Mouse (Mus musculus) heart, adult 2 months (tissue): ENCODE measurements around the gene Unc80.

ENCODE experiments used
- CTCF ChIP-seq: fragments of 200-600 bp; IDR thresholded peaks from 2 replicates; pipeline ENCODE4 v1.8.1; 2022; ENCODE audit warnings: antibody characterized with exemption, mild to moderate bottlenecking, moderate library complexity
- EP300 ChIP-seq: fragments of 200-500 bp; IDR thresholded peaks from 2 replicates; pipeline ENCODE4 v1.6.1; 2011; ENCODE audit warnings: low read depth, low read length, control low read depth; ENCODE audit not compliant: insufficient read depth
- POLR2A ChIP-seq: fragments of 200-500 bp; IDR thresholded peaks from 2 replicates; pipeline ENCODE4 v1.6.1; 2011; ENCODE audit warnings: mild to moderate bottlenecking, low read depth, low read length, control low read depth; ENCODE audit not compliant: insufficient read depth

- TF ChIP-seq CTCF (no peak), POLR2A (no peak), EP300 (no peak)
These were observed 82.6 kb downstream of the Unc80 start for GRCm38 (mm10) chr1:66550812-66551211.
